Mouse (Mus musculus) hindbrain, embryonic 12.5 days (tissue): ENCODE results near the gene Srgap3. TPM values are rescaled to one million over a fixed set of nuclear protein-coding genes. Genes with fewer than 3 reads are reported as not detected.
A peak's percentile ranks its signal among the peaks of the same experiment; 100 is the strongest.

Experiments used
- ATAC-seq: fragments of 200-750 bp; cut with Nextera tagmentation; 2 replicates; pipeline ENCODE4 v1.8.0; 2017; ENCODE audit warnings: moderate TSS enrichment; ENCODE audit not compliant: low FRiP score
- H3K27ac ChIP-seq: fragments of 300-500 bp; sonication (generic); 2 replicates; pipeline ENCODE4 v1.5.1; 2016; ENCODE audit warnings: mild to moderate bottlenecking
- H3K27me3 ChIP-seq: fragments of 300-500 bp; sonication (generic); 2 replicates; pipeline ENCODE4 v1.6.1; 2016; ENCODE audit warnings: mild to moderate bottlenecking
- H3K36me3 ChIP-seq: fragments of 300-500 bp; sonication (generic); 2 replicates; pipeline ENCODE4 v1.6.1; 2016; ENCODE audit warnings: mild to moderate bottlenecking
- H3K4me1 ChIP-seq: fragments of 300-500 bp; sonication (generic); 2 replicates; pipeline ENCODE4 v1.6.1; 2016
- H3K4me2 ChIP-seq: fragments of 300-500 bp; sonication (generic); replicated peaks from 2 replicates; pipeline ENCODE4 v1.6.1; 2016; ENCODE audit warnings: mild to moderate bottlenecking
- H3K4me3 ChIP-seq: fragments of 300-500 bp; sonication (generic); 2 replicates; pipeline ENCODE4 v1.5.1; 2016; ENCODE audit warnings: mild to moderate bottlenecking
- H3K9ac ChIP-seq: fragments of 300-500 bp; sonication (generic); 2 replicates; pipeline ENCODE4 v1.6.1; 2016; ENCODE audit warnings: mild to moderate bottlenecking, moderate library complexity
- H3K9me3 ChIP-seq: fragments of 300-500 bp; sonication (generic); replicated peaks from 2 replicates; pipeline ENCODE4 v1.6.1; 2016; ENCODE audit warnings: mild to moderate bottlenecking
- WGBS: fragments of 180-500 bp; shearing (Covaris S2); methylation state at CpG from one replicate; pipeline ENCODE4 v1.1.7; 2016; 5-methylcytosine and 5-hydroxymethylcytosine counted together
- polyA plus RNA-seq: library from polyadenylated mRNA; unstranded; fragments of >200 nt; fragmentation: Nextera tagmentation; extraction: Ambion mirVana; gene quantifications from 2 replicates; pipeline ENCODE4 v1.2.1, GENCODE M21; 2016

The Srgap3 gene
- polyA plus RNA-seq, 1 experiment from 2014 or later: 44.8 TPM

GRCm38 (mm10) chr6:112972127-112972526 is 25.1 kb upstream of the Srgap3 start:
- Histone ChIP-seq H3K27ac (peak overlapping the region; percentile 90), H3K27me3 (no peaks in the 10 kb centered on the region), H3K4me3 (no peak overlapping the region), H3K9ac (peak overlapping the region; percentile 46; the same call in 1 of the 2 replicates), H3K4me1 (peaks cover 55% of the 10 kb centered on the region), H3K4me2 (peak overlapping the region; percentile 37), H3K9me3 (no peaks in the 10 kb centered on the region), H3K36me3 (no peaks in the 10 kb centered on the region)
- WGBS: 20% methylated on average over 10 of the region's 10 CpGs
- peak; percentile 7; the same call in 1 of the 2 replicates for ATAC-seq

GRCm38 (mm10) chr6:112971116-112971768 is 24.2 kb upstream of the Srgap3 start:
- Histone ChIP-seq H3K27me3 (no peaks in the 10 kb centered on the region), H3K4me2 (peak overlapping the region; percentile 37), H3K9ac (no peak overlapping the region; the same call in 1 of the 2 replicates), H3K4me1 (peaks cover 48% of the 10 kb centered on the region), H3K4me3 (no peak overlapping the region), H3K36me3 (no peaks in the 10 kb centered on the region), H3K27ac (peak overlapping the region; percentile 90), H3K9me3 (no peaks in the 10 kb centered on the region)
- ATAC-seq: no peak; the same call in 1 of the 2 replicates
- WGBS: 17% methylated on average over 6 of the region's 6 CpGs

- 90% methylated on average over 6 of the region's 6 CpGs for WGBS
- Histone ChIP-seq H3K27ac (no peak overlapping the region), H3K36me3 (no peaks in the 10 kb centered on the region), H3K9ac (no peak overlapping the region), H3K4me2 (no peak overlapping the region), H3K4me3 (no peak overlapping the region), H3K27me3 (no peaks in the 10 kb centered on the region), H3K9me3 (no peaks in the 10 kb centered on the region), H3K4me1 (peaks cover 24% of the 10 kb centered on the region)
- ATAC-seq: no peak
Measured at GRCm38 (mm10) chr6:112967359-112967758, 20.3 kb upstream of the Srgap3 start.

- 0 out of 2 replicates have a peak, but pooled peaks cover 4% of the 10 kb centered on the region for H3K9me3 ChIP-seq
- no peak for ATAC-seq
- 46% methylated on average over 6 of the region's 6 CpGs for WGBS
- peaks cover 28% of the 10 kb centered on the region for H3K4me1 ChIP-seq
- H3K9ac ChIP-seq: no peak overlapping the region
- 0 out of 2 replicates have a peak, but pooled peaks cover 3% of the 10 kb centered on the region for H3K27me3 ChIP-seq
- no peaks in the 10 kb centered on the region for H3K36me3 ChIP-seq
- H3K27ac ChIP-seq: peak overlapping the region; percentile 72
- no peak overlapping the region for H3K4me2 ChIP-seq
- no peak overlapping the region for H3K4me3 ChIP-seq
Measured at GRCm38 (mm10) chr6:112958360-112958759, 11.3 kb upstream of the Srgap3 start.

- H3K9ac ChIP-seq: no peak overlapping the region
- H3K4me1 ChIP-seq: peaks cover 28% of the 10 kb centered on the region
- no peak overlapping the region for H3K4me3 ChIP-seq
- 25% methylated on average over 11 of the region's 11 CpGs for WGBS
- no peaks in the 10 kb centered on the region for H3K36me3 ChIP-seq
- H3K27ac ChIP-seq: peak overlapping the region; percentile 72
- 0 out of 2 replicates have a peak, but pooled peaks cover 4% of the 10 kb centered on the region for H3K9me3 ChIP-seq
- peak overlapping the region; percentile 13; the same call in 1 of the 2 replicates for H3K4me2 ChIP-seq
- H3K27me3 ChIP-seq: 0 out of 2 replicates have a peak, but pooled peaks cover 3% of the 10 kb centered on the region
- ATAC-seq: peak; percentile 80
Measured at GRCm38 (mm10) chr6:112957583-112958280, 10.7 kb upstream of the Srgap3 start.

- no peaks in the 10 kb centered on the region for H3K36me3 ChIP-seq
- H3K27ac ChIP-seq: no peak overlapping the region
- H3K4me3 ChIP-seq: no peak overlapping the region
- no peak for ATAC-seq
- WGBS: 71% methylated on average over 2 of the region's 2 CpGs
- H3K4me2 ChIP-seq: no peak overlapping the region
- peaks cover 28% of the 10 kb centered on the region for H3K4me1 ChIP-seq
- no peaks in the 10 kb centered on the region for H3K9me3 ChIP-seq
- H3K27me3 ChIP-seq: 0 out of 2 replicates have a peak, but pooled peaks cover 3% of the 10 kb centered on the region
- H3K9ac ChIP-seq: no peak overlapping the region
Measured at GRCm38 (mm10) chr6:112955773-112956172, 8.7 kb upstream of the Srgap3 start.

- no peak for ATAC-seq
- Histone ChIP-seq H3K9me3 (no peaks in the 10 kb centered on the region), H3K4me1 (peaks cover 41% of the 10 kb centered on the region), H3K9ac (no peak overlapping the region), H3K27me3 (0 out of 2 replicates have a peak, but pooled peaks cover 3% of the 10 kb centered on the region), H3K36me3 (no peaks in the 10 kb centered on the region), H3K4me2 (no peak overlapping the region), H3K4me3 (no peak overlapping the region), H3K27ac (no peak overlapping the region)
- 88% methylated on average over 7 of the region's 7 CpGs for WGBS
Measured at GRCm38 (mm10) chr6:112953905-112954304, 6.8 kb upstream of the Srgap3 start.

- Histone ChIP-seq H3K27ac (no peak overlapping the region), H3K9ac (no peak overlapping the region), H3K4me2 (no peak overlapping the region), H3K4me1 (peaks cover 34% of the 10 kb centered on the region), H3K4me3 (no peak overlapping the region), H3K27me3 (0 out of 2 replicates have a peak, but pooled peaks cover 3% of the 10 kb centered on the region), H3K36me3 (no peaks in the 10 kb centered on the region), H3K9me3 (no peaks in the 10 kb centered on the region)
- 80% methylated on average over 2 of the region's 2 CpGs for WGBS
- no peak for ATAC-seq
Measured at GRCm38 (mm10) chr6:112951254-112951653, 4.2 kb upstream of the Srgap3 start.

- WGBS: 34% methylated on average over 8 of the region's 8 CpGs
- H3K36me3 ChIP-seq: no peaks in the 10 kb centered on the region
- H3K4me1 ChIP-seq: peaks cover 34% of the 10 kb centered on the region
- no peak overlapping the region for H3K4me3 ChIP-seq
- no peak overlapping the region for H3K27ac ChIP-seq
- ATAC-seq: no peak
- H3K4me2 ChIP-seq: no peak overlapping the region
- no peaks in the 10 kb centered on the region for H3K9me3 ChIP-seq
- no peak overlapping the region for H3K9ac ChIP-seq
- 0 out of 2 replicates have a peak, but pooled peaks cover 3% of the 10 kb centered on the region for H3K27me3 ChIP-seq
Measured at GRCm38 (mm10) chr6:112950205-112951110, 3.4 kb upstream of the Srgap3 start.

GRCm38 (mm10) chr6:112949220-112949619 is 2.2 kb upstream of the Srgap3 start:
- Histone ChIP-seq H3K27me3 (0 out of 2 replicates have a peak, but pooled peaks cover 3% of the 10 kb centered on the region), H3K9me3 (no peaks in the 10 kb centered on the region), H3K4me3 (no peak overlapping the region), H3K27ac (peak overlapping the region; percentile 35; the same call in 1 of the 2 replicates), H3K9ac (no peak overlapping the region), H3K4me1 (peaks cover 32% of the 10 kb centered on the region), H3K36me3 (no peaks in the 10 kb centered on the region), H3K4me2 (0 out of 2 replicates have a peak overlapping the region, but pooled peaks have one; percentile 8)
- ATAC-seq: no peak
- WGBS: 13% methylated on average over 2 of the region's 2 CpGs

GRCm38 (mm10) chr6:112948416-112948815 is 1.4 kb upstream of the Srgap3 start:
- H3K36me3 ChIP-seq: no peaks in the 10 kb centered on the region
- ATAC-seq: no peak
- no peaks in the 10 kb centered on the region for H3K27me3 ChIP-seq
- H3K9me3 ChIP-seq: no peaks in the 10 kb centered on the region
- H3K27ac ChIP-seq: 0 out of 2 replicates have a peak overlapping the region, but pooled peaks have one; percentile 94
- peaks cover 40% of the 10 kb centered on the region for H3K4me1 ChIP-seq
- no peak overlapping the region for H3K4me3 ChIP-seq
- H3K4me2 ChIP-seq: 0 out of 2 replicates have a peak overlapping the region, but pooled peaks have one; percentile 8
- H3K9ac ChIP-seq: no peak overlapping the region
- WGBS: 73% methylated on average over 2 of the region's 2 CpGs
